17 mouse cellular contexts compared by ENCODE assay signal in genomic region chr14:121993616-121994015, GRCm38 (mm10). TPM values are rescaled to one million over a fixed set of nuclear protein-coding genes. Genes with fewer than 3 reads are reported as not detected.
"Had no signal": no experiment of that assay in that cellular context is flagged by ENCODE, and none has a peak within 500 bp of the region (broad histone marks: within the 10 kb centered on the region; RNA-seq: fewer than 3 reads in every experiment).

No protein-coding gene starts in this region.

- H3K27ac ChIP-seq: layer of hippocampus, adult 2 months; limb, embryonic 12.5 days; liver, embryonic 15.5 days; midbrain, embryonic 15.5 days; stomach, embryonic 15.5 days had no signal

- DNase-seq: kidney, adult 18-20 months; kidney, postnatal 10 days; kidney, postnatal 4 days; lung, adult 2 months; lung, postnatal 4 days; right cerebral cortex, postnatal 14 days; thymus, adult 18-20 months had no signal

- H3K4me3 ChIP-seq: layer of hippocampus, adult 2 months; limb, embryonic 12.5 days; liver, embryonic 15.5 days; midbrain, embryonic 15.5 days; stomach, embryonic 15.5 days had no signal

- H3K36me3 ChIP-seq: liver, embryonic 15.5 days; midbrain, embryonic 15.5 days; stomach, embryonic 15.5 days had no signal

- H3K4me2 ChIP-seq: limb, embryonic 12.5 days; liver, embryonic 11.5 days; liver, embryonic 15.5 days; midbrain, embryonic 11.5 days; midbrain, embryonic 15.5 days; stomach, embryonic 15.5 days had no signal

- ATAC-seq: lung, postnatal 0 days; midbrain, embryonic 15.5 days had no signal

- H3K9ac ChIP-seq: limb, embryonic 12.5 days; liver, embryonic 15.5 days; midbrain, embryonic 15.5 days; stomach, embryonic 15.5 days had no signal

- H3K27me3 ChIP-seq: limb, embryonic 12.5 days; liver, embryonic 15.5 days; midbrain, embryonic 15.5 days; stomach, embryonic 15.5 days had no signal

- H3K9me3 ChIP-seq: limb, embryonic 12.5 days; liver, embryonic 15.5 days; midbrain, embryonic 15.5 days; stomach, embryonic 15.5 days had no signal

- H3K4me1 ChIP-seq: limb, embryonic 12.5 days; midbrain, embryonic 15.5 days; stomach, embryonic 15.5 days had no signal

RNA-seq across cellular contexts. Expression of gene Timm8a2, which starts 40.9 kb away (rescaled TPM):
- polyA plus RNA-seq: kidney, embryonic 14.5 days; limb, embryonic 12.5 days; liver, embryonic 11.5 days; liver, embryonic 15.5 days; lung, adult 2 months; lung, postnatal 0 days; midbrain, embryonic 11.5 days; midbrain, embryonic 15.5 days; neural tube, embryonic 14.5 days; stomach, embryonic 15.5 days had no signal
